Mouse (Mus musculus) A20 (cell line): Measurements from ENCODE around the gene Mtch2.

ENCODE experiments used
- DNase-seq: peaks from one replicate; pipeline ENCODE4 v3.0.0-alpha.2; 2011; ENCODE audit warnings: low read depth, low spot score

The Mtch2 gene

DNA sequence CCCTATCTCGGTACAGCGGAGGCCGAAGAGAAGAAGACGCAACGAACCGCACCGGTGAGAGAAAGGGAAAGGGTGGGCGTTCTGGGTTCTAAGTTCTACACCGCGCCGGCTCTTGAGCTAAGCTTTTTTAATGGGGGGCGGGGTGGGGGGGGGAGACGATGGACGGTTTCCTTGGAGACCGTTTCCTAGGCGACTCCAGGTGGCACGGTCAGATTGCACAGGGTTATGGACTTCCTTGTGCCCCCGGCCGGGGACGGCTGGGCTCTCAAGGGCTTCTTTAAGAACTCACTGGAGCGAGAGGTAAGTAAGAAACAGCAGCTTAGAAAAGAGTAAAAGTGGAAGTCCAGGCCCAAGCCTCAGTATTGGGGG, 57.9 kb downstream of the Mtch2 start:
- DNase-seq = no peak

DNA sequence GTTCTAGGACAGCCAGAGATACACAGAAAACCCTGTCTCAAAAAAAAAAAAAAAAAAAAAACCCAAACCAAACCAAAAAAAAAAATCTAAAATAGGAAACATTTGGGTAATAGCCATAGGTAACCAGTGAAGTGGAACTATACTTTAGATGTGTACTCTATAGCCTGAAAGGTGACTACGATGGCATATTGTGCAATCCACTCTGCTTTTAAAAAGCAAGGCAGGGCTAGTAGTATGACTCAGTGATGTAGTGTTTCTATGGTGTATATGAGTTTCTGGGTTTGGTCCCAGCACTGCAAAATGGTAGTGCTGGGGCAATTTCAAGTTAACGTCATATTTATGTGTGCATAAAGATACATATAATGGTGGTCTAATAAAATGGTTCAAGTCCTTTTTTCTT, 59.8 kb downstream of the Mtch2 start:
- DNase-seq = no peak

DNA sequence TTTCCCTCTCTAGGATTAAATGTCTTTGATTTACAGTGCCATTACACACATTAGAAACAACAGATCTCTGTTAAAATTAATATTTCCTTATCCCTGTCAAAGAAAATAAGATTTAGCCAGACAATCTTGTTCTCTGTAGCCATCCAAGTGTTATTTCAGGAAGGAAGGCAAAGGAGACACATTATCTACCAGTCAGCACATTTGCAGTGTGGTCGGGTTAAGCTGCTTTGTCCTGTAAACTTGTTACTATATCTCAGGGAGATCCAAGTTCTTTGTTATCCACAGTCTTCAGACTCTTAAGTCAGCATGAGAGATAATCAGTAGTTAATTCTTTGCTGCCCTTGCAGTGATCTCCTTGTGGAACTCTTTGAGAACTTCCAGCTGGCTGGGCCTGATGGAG, 63.9 kb downstream of the Mtch2 start:
- DNase-seq = no peak

DNA sequence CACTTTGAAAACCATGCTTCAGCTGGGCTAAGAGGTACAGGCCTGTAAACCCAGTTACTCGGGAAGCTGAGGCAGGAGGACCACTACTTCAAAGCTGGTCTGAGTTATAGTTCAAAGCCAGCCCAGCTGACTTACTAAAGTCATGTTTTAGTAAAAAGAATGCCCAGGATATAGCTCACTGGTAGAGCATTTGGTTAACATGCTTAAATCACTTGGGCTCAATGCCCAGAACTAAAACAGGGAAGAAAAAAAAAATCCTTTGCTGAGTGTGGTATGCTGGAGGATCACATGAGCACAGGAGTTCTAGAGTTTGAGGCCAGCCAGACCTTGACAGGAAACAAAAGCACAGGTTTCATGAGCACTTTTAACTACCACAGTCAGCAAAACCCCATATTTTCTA, 64.7 kb downstream of the Mtch2 start:
- DNase-seq = no peak

DNA sequence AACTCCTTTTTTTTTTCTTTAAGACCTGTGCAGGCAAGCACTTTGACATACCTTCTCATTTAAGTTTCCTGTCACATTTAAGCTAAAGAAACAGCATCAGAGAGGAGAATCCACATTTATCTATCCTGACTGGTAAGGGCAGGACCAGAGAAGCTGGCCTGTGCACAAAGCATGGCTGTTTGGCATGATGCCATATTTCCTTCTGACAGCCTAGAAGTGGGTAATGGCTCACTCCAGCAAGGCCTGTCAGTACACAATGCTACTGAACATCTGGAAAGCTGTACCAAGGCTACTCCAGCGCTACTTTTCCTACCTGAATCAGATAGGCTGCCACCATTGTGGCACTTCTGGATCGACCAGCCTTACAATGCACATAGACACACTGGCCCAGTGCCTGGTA, 66.7 kb downstream of the Mtch2 start:
- no peak for DNase-seq

DNA sequence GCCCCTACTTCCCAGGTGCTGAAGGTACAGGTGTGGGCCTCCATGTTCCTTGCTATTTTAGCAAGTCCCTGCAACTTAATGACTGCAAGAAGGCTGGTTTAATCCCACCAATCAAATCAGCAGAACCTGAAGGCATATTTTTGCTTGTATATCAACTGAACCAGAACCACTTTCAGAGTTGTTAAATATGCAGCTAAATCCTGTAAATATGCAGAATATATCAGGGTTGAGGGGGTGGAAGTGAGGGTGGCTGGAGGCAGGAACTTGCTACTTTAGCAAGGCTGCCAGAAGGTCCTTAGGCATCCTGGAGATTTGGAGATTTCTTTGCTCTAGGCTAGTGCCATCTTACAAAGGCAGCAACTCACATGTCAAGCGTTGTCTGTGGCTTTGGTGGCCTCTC, 68.6 kb downstream of the Mtch2 start:
- peak; percentile 45 for DNase-seq
